Mouse (Mus musculus) G1E (cell line): ENCODE data around the gene 4931408C20Rik. TPM values are rescaled to one million over a fixed set of nuclear protein-coding genes. Genes with fewer than 3 reads are reported as not detected.

Experiments used
- ATAC-seq: 2 replicates; pipeline ENCODE4 v1.8.0; 2016; ENCODE audit warnings: mild to moderate bottlenecking; ENCODE audit not compliant: insufficient number of reproducible peaks, poor library complexity, low FRiP score, severe bottlenecking; ENCODE audit errors: extremely low read depth
- DNase-seq: peaks from one replicate; pipeline ENCODE4 v3.0.0; 2012; ENCODE audit warnings: low spot score
- H3K27me3 ChIP-seq: 2 replicates; pipeline ENCODE4 v1.6.1; 2012; ENCODE audit warnings: mild to moderate bottlenecking, low read length, inconsistent platforms; ENCODE audit not compliant: insufficient read depth
- H3K36me3 ChIP-seq: replicated peaks from 2 replicates; pipeline ENCODE3; 2012; ENCODE audit warnings: mild to moderate bottlenecking, inconsistent platforms
- H3K4me1 ChIP-seq: 2 replicates; pipeline ENCODE4 v1.6.1; 2012; ENCODE audit warnings: low read depth, low read length, inconsistent platforms, mixed read lengths; ENCODE audit not compliant: insufficient read depth
- H3K4me3 ChIP-seq: 2 replicates; pipeline ENCODE4 v1.5.1; 2012; ENCODE audit warnings: low read depth, mild to moderate bottlenecking, inconsistent platforms, low read length, moderate library complexity, mixed read lengths
- H3K9me3 ChIP-seq: replicated peaks from 2 replicates; pipeline ENCODE4 v1.6.1; 2012; ENCODE audit warnings: inconsistent platforms
- CTCF ChIP-seq: IDR thresholded peaks from 2 replicates; pipeline ENCODE4 v1.5.1; 2012; ENCODE audit warnings: low read depth, low read length, inconsistent platforms, mixed read lengths
- GATA1 ChIP-seq: IDR thresholded peaks from 2 replicates; pipeline ENCODE4 v1.6.1; 2012; ENCODE audit warnings: borderline replicate concordance, low read length, inconsistent platforms, mixed read lengths
- GATA2 ChIP-seq: IDR thresholded peaks from 2 replicates; pipeline ENCODE4 v1.6.1; 2012; ENCODE audit warnings: low read depth, low read length, inconsistent platforms, borderline replicate concordance
- POLR2AphosphoS5 ChIP-seq: IDR thresholded peaks from 2 replicates; pipeline ENCODE4 v1.6.1; 2012; ENCODE audit warnings: low read depth, low read length, inconsistent platforms; ENCODE audit not compliant: insufficient replicate concordance
- TAL1 ChIP-seq: conservative IDR thresholded peaks from 2 replicates; pipeline ENCODE4 v1.6.1; 2012; ENCODE audit warnings: low read depth, low read length, inconsistent platforms, mixed read lengths
- polyA plus RNA-seq: library from polyadenylated mRNA; stranded (reverse); fragments of >175 nt; gene quantifications from 2 replicates; pipeline ENCODE4 v1.2.3, GENCODE M21; 2012
- total RNA-seq, 2 experiments: library from RNA; stranded (forward) in 1 of 2; stranded (reverse) in 1 of 2; fragments of 200-1000 nt in 1 of 2; fragments of >200 nt in 1 of 2; fragmentation: Nextera tagmentation in 1 of 2; gene quantifications; 2 replicates each; pipeline ENCODE4 v1.2.3; 2014 to 2017

The 4931408C20Rik gene
- total RNA-seq (2014; fragmentation: Nextera tagmentation) = not detected in 2 replicates
- total RNA-seq (2017) = under 0.01 and 0.16 TPM in 2 replicates
- not detected in 2 replicates for polyA plus RNA-seq

DNA sequence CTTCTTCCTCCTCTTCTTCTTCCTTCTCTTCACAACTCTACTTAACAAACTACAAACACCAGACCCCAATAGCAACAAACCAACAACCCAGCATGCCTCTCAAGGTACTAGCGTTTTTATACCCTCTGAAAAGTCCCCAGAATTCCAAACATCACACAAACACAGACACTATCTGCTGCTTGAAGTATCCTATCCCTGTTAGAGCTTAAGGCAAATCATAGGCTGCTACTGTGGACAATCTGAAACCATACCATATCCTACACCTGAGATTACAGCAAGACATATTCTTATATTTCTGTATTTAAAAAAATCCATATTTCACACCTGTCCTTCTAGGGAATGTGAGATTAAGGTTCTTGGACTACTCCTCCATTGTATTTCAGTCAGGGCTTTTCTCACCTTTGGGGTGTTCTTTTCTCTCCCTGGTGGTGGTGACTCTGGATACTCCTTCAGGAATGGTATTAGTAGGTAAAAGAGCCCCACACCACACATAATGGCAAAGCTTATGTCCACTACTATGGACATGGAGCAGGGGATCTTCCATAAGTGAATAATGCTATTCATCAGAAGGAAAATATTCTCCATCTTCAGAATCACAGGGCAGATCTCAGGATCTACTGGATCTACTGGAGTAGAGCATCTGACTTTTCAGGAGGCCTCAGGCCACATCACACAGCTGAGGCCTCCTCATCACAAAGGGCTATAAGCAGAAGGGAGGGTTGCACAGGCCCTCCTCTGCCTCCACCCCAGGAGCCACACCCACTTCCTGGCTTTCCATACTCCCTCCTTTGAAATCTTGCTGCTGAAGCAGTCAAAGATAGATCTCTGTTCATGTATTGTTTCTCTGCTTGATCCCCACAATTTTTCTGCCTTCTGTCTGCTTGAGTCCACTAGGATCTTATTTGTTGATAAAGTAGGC is at the start of gene 4931408C20Rik:
Gene 4931408C20Rik (minus strand): TSS at position 619 of the 919 bp plus-strand sequence.
- DNase-seq (no peak), ATAC-seq (peak; percentile 35)
- Histone ChIP-seq H3K36me3 (no peaks in the 10 kb centered on the region), H3K4me3 (no peak within 1 kb of the TSS), H3K27me3 (no peaks in the 10 kb centered on the region), H3K4me1 (no peaks in the 10 kb centered on the region), H3K9me3 (no peaks in the 10 kb centered on the region)
- TF ChIP-seq POLR2AphosphoS5 = no peak
- TF ChIP-seq CTCF = no peak
- TF ChIP-seq TAL1 = no peak
- TF ChIP-seq GATA1 = no peak
- 0 out of 2 replicates have a peak, but pooled peaks have one; percentile 12 for TF ChIP-seq GATA2

DNA sequence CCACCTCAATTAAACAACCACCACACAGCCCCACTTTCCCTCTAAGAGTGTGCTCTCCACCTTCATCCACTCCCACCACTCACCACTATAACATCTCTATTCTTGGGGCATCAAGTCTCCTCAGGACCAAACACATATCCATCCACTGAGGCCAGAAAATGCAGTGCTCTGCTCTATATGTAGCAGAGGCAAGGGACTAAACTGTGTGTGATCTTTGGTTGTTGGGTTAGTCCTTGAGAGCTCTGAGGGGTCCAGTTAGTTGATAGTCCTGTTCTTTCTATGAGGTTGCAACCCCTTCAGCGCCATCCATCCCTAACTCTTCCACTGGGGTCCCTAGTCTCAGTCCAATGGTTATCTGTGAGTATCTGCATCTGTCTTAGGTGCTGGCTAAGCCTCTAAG is 666 bp upstream of the 4931408C20Rik start:
- Histone ChIP-seq H3K9me3 (no peaks in the 10 kb centered on the region), H3K4me1 (no peaks in the 10 kb centered on the region), H3K27me3 (no peaks in the 10 kb centered on the region), H3K4me3 (no peak overlapping the region), H3K36me3 (no peaks in the 10 kb centered on the region)
- no peak for TF ChIP-seq GATA1
- ATAC-seq (peak; percentile 23), DNase-seq (no peak)

DNA sequence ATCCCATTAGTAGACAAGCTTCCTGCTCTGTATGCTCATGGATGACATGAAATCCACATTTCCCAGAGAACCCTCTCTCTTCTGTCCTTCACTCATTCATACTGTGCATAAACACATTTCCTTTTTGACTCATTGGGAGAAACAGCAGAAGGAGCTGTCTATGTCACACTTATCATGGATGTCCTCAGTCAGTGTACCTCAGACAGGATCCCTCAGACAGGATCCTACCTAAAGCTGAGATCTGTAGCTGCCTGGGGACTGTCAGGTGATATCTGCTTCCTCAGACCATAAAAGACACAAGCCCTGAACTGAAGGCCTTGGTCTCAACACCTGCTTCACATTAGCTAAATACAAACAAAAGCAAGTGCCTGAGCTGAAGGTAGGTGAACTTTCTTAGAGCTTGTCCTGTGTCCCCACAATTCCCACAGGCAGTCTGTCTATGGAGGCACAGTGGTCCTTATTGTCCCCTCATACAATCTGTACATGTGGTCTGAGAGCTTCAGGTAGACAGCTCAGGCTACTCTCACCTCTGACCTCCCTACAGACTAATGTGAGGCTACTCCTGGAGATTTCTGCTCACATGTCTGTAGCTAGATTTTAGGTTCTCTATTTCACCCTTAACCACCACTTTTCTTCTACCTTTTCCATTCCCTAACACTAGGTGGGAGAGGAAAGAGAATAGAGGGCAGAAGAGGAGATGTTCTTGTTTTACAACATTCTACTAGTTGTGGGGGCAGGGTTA is 1.1 kb downstream of the 4931408C20Rik start:
- ATAC-seq (no peak), DNase-seq (no peak)
- Histone ChIP-seq H3K4me1 (no peaks in the 10 kb centered on the region), H3K4me3 (no peak overlapping the region), H3K27me3 (no peaks in the 10 kb centered on the region), H3K36me3 (no peaks in the 10 kb centered on the region), H3K9me3 (no peaks in the 10 kb centered on the region)
- TF ChIP-seq GATA1 (no peak), POLR2AphosphoS5 (no peak), GATA2 (no peak), CTCF (no peak), TAL1 (no peak)

DNA sequence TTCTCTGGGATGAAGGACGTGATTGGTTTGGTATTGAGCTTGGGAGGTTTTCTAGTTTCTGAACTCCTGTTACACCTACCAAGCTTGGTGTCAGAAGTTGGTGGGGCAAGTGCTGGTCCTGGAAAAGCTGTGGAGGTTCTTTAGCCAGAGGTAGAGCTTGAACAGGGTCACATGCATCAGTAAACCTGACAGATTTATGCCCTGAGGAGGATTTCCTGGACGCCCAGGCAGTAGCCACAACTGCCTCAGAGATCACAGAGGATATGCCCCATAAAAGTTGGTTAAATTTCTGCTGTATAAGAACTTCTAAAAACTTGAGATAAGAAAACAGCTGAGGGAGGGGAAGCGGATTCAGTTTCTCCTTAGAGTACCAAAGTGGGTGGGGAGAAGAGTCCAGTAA is 1.9 kb downstream of the 4931408C20Rik start:
- no peak overlapping the region for H3K4me3 ChIP-seq
- no peaks in the 10 kb centered on the region for H3K4me1 ChIP-seq
- no peaks in the 10 kb centered on the region for H3K9me3 ChIP-seq
- ATAC-seq (no peak), DNase-seq (no peak)
- H3K36me3 ChIP-seq = no peaks in the 10 kb centered on the region
- no peaks in the 10 kb centered on the region for H3K27me3 ChIP-seq
- TF ChIP-seq CTCF (no peak), TAL1 (no peak), GATA1 (no peak), POLR2AphosphoS5 (no peak), GATA2 (no peak)

DNA sequence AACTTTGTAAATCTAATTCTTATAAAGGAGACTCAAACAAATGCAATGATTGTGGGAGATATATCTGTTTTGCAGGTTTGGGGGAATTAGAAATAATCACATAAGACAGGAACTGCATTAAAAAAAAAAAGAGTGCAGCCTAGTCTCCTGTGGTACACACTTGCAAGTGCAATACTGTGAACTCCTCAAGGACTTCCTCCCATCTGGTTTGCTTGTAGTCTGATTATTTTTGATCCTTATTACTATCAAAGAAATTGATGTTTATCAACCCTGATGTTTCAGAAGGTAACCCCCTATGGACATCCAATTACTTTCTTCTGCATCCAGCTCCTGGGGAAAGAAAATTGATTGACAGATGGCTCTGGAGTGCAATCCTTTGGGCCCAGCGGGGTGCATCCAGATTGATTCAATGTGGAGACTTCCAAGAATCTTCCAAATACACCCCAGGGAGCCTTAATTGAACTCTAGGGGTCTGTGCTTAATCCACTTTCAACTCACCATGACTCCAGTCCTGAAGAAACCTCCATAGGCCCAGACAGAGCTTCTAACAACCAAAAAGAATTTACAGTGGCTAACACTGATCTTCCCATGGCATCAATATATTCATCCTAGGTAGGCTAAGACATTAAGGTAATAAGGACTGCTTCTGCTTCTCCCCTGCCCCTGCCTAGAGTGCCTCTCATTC is 37.4 kb downstream of the 4931408C20Rik start:
- no peaks in the 10 kb centered on the region for H3K27me3 ChIP-seq
- DNase-seq (no peak), ATAC-seq (no peak)
- H3K36me3 ChIP-seq = no peaks in the 10 kb centered on the region
- no peaks in the 10 kb centered on the region for H3K4me1 ChIP-seq
- no peak for TF ChIP-seq GATA2
- no peak for TF ChIP-seq TAL1
- no peak for TF ChIP-seq CTCF
- no peak for TF ChIP-seq GATA1
- TF ChIP-seq POLR2AphosphoS5 = no peak
- no peak overlapping the region for H3K4me3 ChIP-seq
- peaks cover 3% of the 10 kb centered on the region; the same call in 1 of the 2 replicates for H3K9me3 ChIP-seq

DNA sequence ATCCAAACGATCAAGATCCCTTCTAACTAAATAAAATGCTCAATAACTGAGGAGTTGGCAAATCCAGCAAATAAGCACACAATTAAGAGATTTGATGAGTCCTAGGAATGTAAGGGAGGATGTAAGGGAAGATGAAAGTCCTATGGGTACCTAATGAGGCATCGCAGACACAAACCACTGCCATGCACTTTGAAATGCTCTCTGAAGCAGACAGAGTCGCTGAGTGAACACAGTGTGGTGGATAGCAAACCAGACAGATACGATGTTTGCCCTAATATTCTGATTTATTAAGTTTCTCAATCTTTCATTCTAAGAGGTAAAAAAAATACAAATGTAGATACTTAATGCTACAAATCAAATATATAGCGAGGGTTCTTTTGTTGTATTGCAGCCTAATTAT is 51.2 kb downstream of the 4931408C20Rik start:
- ATAC-seq (no peak), DNase-seq (no peak)
- Histone ChIP-seq H3K4me3 (no peak overlapping the region), H3K9me3 (peaks cover 4% of the 10 kb centered on the region), H3K27me3 (no peaks in the 10 kb centered on the region), H3K4me1 (no peaks in the 10 kb centered on the region), H3K36me3 (no peaks in the 10 kb centered on the region)
- TF ChIP-seq CTCF = no peak
- TF ChIP-seq POLR2AphosphoS5 = no peak
